Mouse (Mus musculus) E14TG2a.4 (cell line): ENCODE measurements at regions not wholly inside any gene's neighbourhood (a gene's known extent, or its start where the extent isn't known, plus 50 kb on each side); places are given as distances from the start of the nearest gene placed in this dataset.

Source experiments
- CTCF ChIP-seq: conservative IDR thresholded peaks from 2 replicates; pipeline ENCODE4 v1.5.1; 2014; ENCODE audit warnings: low read length
- POU5F1 ChIP-seq: IDR thresholded peaks from 2 replicates; pipeline ENCODE4 v1.6.1; 2014; ENCODE audit warnings: low read length, borderline replicate concordance

- TF ChIP-seq CTCF (no peak), POU5F1 (no peak)
Observed at GRCm38 (mm10) chr13:72691783-72692729, 63.4 kb downstream of the Irx2 start.
